Mouse (Mus musculus): ENCODE data around the gene Kat2a.
A peak's percentile ranks its signal among the peaks of the same experiment; 100 is the strongest.

The Kat2a gene

DNA sequence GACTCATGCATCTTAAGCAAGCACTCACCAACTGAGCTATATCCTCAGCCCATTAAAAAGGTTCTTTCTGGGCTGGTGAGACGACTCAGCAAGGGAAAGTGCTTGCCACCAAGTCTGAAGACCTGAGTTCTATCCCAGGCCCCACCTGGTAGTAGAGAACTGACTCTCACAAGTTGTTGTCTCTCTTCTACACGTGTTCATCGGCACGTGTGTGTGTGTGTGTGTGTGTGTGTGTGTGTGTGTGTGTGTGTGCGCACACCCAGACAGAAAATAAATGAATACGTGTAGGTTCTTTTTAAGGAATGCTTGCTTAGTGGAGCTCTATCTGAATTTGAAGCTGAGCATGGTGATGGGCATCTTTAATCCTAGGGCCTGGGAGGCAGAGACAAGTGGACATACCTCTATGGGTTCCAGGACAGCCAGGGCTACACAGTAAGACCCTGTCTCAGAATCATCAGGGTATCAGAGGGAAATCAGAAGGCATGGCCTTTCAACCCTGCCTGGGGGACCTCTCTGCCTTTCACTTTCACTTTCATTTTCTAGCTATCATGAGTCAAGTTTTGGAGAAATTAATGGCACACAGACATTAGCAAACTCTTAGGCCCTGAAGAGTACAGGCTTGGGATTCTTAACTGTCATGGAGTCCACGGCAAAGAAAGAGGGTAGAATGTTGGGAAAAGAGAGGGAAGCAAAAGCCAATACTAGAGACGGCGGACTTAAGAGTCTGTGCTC lies 23.0 kb upstream of the Kat2a start:
- DNase-seq: no peak

DNA sequence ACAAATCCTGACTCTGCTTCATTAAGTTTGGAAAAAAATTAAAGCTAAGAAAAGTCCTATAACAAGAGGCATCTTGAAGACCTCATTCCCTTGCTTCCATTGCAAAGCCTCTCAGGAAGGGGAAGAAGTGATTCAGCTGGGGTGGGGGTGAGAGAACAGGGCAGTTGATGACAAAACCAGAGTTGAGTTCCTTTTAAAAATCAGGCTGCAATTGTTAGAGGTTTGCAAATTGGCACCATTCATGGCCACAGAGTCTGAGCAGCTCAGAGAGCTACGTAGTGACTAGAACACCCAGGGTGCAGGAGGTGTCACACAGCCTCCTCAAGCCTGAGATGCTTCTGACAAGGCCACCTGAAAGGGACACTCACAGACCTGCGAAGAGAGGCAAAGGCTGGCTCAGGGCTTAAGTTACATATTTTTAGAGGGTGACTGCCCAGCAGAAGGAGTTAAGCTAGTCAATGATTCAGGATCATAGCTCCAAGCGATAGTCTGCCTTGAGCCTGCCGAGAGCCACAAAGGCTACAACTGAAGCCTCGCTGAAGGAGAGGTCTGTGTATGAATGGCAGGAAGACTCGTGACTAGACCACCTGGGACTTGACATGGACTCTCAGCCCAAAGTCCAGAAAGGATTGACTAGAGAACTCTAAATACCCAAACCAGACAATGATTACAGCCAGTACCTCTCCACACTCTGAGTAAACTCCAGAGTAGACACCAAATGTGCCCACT lies 18.4 kb upstream of the Kat2a start:
- no peak for DNase-seq

DNA sequence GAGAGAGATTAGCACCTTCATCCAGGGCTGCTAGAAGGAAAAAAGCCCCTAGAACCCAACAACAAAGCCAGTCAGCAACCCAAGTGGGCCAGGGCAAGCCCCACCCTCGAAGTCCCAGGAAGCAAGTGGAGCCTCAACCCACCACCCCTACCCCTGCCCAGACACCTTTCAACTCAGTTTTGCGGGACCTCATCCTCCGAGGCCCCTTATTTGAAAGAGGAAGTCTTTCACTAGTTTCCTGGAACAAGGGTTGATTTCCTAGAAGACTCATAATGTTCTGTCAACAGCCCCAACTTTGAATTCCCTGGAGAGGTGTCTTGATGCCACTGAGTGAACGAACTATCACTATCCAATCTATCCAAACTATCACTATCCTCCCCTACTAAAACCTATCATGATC lies 17.7 kb upstream of the Kat2a start:
- no peak for DNase-seq

DNA sequence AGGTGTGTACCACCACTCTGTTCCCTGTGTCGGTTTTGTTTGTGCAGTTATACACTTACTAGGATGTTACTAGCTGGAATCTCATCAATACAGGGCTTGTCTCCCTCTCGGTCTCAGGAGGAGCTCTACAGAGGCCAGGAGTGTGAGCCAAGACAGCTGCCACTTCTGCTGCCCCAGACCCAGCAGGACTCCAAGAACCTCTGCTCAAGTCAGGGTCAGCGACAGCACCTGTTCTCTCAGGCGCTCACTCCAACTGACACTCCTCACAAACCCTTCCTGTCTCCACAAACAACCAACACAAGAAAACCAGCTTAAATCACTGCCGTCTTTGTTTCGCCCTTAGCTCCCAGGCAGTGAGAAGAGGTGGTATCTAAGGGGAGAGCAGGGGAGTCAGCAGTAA lies 16.3 kb upstream of the Kat2a start:
- no peak for DNase-seq

DNA sequence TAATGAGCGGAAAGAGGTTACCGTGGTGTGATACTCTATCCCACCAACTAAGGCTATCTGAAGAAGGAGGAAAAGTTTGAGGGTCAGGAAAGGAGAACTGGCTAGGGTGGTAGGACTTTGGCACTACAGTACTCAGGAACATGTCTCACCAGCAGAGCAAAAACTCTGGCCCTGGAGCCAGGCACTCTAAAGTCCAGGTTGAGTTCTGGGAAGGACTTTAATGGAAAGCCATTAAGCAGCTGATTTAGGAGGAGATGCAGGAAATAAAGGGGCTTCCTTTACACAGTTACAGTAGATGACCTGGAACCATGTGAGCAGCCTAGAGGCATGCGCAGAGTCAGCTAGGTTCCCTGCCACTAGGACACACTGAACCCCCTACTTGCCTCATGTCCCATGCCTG lies 14.9 kb upstream of the Kat2a start:
- no peak for DNase-seq

DNA sequence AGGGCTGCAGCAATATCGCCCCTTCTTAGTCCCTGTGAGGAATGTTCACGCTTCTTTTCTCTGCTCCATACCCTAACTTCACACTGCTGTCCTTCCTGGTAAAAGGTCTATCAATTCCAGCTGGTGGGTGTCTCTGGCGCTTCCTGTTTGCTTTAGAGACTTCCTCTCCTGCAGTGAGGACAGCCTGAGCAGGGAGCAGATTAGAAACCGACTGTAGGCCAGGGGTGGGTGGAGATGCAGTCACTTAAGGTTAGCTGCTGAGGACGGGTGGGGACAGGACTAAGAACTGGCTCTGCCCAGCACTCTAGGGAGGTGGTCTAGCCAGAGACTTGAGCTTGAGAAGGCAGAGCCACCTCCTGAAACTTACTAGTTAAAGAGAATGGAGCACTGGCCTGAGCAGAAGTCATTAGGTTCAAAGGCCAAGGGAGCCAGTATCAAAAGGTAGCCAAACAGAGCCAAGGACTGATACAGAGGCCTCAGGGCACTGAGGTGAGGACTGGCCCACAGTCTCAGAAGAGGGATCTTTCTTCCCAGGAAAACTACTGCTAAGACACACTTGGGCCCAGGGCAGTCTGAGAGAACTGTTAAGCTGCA lies 12.8 kb upstream of the Kat2a start:
- DNase-seq: no peak

DNA sequence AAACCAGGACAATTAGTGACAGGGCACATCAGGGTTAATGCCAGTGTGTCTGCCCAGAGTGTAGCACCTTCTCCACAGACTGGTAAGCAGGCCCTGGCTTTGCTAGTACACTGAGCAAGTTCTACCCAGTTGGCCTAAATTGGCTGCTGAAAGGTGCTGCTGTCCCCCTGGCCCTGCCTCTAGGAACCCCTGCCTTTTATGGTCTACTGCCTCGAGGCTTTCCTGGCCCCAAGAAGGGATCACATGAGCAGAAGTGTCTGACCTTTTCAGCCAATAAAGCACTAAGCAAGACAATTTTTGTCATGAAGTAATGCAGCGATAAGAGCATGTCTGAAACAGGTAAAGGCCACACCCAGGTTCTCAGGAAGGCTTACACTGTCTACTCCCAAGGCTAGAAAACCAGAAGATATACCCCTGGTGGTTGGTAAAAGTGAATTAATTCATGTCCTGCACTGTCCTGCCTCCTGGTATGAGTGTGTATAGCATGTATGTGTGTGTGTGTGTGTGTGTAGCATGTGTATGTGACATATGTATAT lies 10.3 kb upstream of the Kat2a start:
- no peak for DNase-seq

DNA sequence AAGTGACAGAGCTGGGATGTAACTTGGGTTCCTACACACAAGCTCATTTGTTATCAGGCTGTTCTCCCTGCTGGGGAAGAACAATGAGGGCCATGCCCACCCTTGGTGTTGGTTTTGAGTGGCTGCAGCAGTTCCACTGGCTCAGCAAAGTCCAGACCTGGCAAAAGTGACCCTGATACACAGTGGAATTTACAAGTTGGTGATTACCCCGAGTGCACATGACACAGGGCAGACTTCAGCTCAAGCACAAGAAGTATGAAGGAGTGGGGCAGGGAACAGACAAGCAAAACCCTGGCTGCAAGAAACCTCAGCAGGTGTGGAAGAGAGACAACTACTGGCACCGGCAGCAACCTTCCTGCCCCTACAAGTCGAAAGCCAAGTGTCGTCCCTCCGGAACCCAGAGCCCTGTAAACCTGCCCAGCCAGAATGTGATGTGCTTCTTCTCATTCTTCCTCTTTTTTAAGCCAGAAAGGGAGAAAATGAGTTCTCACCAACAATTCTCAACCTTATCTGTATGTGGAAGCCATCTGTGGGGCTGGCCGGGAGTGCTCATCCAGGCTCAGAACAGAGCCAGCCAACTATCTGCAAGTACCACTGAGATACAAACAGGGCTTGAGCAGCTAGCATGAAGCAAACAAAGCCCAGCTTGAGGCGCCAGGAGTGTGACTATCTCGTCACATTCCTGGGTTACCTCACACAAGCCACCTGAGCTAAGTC lies 9.7 kb upstream of the Kat2a start:
- no peak for DNase-seq

DNA sequence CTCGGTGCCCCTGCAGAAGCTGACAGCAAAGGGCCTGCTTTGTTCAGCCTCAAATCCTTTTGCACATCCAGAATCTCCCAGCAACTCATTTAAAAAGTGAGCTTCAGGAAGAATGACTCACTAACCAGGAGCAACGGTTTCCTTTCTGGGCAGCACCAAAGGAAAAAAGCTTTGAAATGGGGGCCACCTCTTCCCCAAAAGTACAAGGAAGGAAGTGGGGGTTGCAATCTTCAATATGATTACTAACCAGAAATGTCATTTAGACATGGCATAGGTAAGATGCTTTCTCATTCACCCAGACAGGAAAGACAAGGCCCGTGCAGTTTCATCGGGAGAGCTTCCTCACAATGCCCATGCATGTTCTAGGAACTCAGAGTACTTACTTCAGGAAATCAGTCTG lies 9.0 kb upstream of the Kat2a start:
- no peak for DNase-seq

DNA sequence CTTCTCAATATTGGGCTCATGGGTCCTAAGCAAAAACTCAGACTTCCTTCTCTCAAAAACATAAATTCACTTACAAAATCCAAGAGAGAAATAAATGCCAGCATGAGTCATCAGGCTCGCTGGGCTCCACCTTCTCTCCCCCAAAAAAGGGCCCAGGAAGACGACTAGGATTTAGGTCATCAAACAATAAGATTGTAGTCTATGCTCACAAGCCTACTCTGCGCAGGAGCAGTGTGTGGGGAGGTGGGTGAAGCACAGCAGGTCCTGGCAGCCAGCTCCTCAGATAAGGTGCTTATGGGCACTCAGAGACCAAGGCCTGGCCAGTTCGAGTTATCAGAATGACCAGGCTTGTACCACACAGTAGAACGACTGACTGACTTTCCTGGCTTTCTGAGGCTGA lies 8.1 kb upstream of the Kat2a start:
- DNase-seq: no peak

DNA sequence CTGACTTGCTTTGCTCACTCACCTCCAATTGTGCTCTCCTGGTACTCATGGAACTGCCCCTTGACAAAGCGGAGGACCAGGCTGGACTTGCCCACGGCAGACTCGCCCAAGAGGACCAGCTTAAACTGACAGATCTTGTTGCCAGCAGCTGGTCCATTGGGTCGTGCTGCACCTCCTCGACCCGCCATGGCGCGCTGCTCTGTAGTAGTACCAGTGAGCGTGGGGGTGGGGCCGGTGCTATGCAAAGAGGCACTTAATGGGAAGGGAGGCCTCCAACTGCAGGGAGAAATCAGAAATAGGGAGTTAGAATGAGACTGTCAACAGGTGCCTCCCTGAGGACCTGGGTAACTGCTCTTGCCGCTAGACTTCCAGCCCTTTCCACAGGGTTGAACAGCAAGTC lies 7.6 kb upstream of the Kat2a start:
- no peak for DNase-seq

DNA sequence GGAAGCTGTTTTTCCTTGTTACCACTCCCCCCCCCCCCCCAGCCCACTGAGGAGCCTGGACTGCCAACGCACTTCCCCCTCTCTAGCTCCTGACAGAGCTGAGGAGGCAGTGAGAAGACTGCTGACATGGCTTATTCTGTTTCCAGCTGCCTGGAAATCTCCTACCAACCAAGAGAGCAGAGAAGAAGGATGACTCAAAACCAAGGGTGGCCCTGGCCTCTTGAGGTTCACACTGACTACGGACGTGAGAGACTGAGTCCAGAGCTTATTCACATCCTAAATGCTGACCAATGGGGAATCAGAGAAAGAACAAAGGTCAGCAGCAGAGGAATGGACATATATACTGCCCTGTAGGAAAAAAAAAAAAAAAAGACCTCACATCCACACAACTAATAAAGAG lies 7.0 kb upstream of the Kat2a start:
- DNase-seq: no peak

DNA sequence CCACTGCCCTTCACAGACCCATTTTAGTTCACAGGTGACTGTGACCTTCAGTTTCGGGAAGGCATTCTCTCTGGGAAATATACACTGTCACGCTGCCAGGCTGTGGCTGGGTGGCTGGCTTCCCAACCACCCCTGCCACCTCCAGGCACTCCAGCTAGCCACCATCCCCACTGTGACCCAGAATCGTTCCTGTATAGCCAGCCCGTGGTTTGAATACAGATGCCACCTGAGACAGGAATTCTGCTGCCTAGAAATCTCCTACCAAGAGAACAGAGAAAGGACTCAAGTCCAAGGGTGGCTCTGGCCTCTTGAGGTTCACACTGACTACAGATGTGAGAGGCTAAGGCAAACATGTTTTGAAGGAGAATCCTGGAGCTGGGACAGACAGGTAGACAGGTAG lies 6.6 kb upstream of the Kat2a start:
- DNase-seq: no peak

DNA sequence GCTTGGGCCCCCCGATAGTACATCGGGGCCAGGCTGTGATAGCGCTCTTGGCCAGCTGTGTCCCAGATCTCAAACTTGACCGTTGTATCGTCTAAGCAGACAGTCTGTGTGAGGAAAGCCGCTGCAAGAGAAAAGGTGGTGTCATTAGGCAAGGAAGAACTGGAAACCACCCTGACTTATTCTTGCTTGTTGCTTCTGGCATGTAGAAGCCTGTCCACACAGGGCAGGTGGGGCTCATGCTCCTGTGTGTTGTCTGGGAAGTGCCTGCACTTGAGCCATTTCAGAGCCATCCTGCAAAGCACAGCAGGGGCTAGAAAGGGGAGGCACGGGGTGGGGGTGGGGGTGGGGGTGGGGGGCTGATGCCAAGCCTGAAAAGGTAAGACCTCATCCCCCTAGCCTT lies 6.2 kb upstream of the Kat2a start:
- no peak for DNase-seq

DNA sequence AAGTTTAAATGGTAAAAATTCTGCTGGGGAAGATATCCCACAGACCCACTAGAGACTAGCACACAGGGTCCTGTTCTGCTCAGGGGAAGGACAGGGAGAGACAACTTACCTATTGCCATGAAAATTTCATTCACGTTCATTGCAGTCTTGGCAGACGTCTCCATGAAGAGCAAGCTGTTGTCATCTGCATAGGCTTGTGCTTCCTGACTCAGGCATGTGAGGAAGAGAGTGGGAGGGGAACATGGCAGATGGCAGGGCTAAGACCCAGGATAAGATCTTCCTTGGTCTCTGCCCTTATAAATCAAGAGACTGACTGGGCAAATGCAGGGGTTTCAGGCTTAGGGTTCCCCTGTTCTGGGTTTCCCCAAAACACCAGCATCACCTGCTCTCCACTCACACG lies 4.4 kb upstream of the Kat2a start:
- DNase-seq: no peak

DNA sequence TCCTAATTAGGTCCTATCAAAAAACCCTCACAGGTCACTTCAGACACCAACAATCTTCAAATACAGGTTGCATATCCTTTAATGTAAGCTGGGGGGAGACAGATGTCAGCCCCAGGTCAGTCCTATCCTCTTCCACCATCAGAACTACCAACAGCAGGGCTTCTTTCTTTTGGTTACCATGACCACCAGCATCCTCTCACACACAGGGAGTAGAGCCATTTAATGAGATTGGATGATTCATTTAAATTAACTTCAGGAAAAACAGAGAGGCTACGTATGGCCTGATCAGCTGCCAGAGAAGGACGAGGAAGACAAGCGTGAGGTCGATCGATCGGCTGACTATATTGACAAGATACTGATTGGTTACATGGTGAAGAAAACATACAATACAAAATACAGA lies 2.7 kb upstream of the Kat2a start:
- no peak for DNase-seq

DNA sequence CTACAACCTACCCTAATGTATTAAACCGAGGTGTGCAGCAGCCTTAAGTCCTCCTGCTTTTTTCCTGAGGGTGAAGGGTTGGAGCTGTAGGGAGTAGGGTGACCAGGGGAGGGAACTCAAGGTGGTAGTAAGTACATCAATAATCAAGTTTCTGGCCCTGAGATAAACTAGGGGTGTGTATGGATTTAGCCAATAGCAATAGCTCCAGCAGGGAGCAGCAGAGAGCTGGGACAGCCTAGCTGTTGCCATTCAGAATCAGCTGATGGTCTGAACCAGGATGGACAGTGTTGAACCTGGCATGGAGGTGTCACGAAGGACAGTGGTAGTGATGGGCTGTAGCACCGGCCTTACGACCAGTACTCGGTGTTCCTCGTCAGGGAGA lies 2.3 kb upstream of the Kat2a start:
- DNase-seq: peak; percentile 92

DNA sequence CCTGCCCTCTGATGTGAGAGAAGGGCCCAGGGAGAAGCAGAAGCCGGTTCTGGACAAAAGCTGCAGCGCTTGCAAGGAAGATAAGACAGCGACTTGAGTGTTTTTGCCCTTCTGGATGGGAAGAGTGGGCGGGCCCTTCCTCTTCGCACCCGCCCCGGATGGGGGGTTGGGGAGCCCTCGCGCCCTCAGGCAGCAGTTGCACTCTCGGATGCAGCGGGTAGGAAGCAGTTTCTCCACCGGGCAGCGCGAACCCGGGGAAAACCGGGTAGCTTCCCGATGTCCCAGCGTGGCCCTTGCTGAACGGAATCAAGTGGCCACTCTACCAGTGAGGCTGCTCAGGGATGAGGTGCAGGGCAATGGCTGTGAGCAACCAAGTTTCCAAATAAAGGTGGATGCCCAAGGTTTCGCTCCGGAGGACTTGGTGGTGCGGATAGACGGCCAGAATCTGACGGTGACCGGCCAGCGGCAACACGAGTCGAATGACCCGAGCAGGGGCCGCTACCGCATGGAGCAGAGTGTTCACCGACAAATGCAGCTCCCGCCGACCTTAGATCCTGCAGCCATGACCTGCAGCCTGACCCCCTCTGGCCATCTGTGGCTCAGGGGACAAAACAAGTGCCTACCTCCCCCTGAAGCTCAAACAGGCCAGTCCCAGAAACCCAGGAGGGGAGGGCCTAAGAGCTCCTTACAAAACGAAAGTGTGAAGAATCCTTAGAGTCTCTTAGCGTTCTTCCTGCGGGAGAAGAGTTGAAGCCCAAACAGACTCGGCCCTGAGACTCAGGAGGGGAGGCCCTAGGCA lies 1.7 kb upstream of the Kat2a start, which contains the start of gene Hspb9:
Hspb9 (plus strand) TSS at position 116 of the 799 bp plus-strand sequence.
- peak; percentile 53 for DNase-seq

DNA sequence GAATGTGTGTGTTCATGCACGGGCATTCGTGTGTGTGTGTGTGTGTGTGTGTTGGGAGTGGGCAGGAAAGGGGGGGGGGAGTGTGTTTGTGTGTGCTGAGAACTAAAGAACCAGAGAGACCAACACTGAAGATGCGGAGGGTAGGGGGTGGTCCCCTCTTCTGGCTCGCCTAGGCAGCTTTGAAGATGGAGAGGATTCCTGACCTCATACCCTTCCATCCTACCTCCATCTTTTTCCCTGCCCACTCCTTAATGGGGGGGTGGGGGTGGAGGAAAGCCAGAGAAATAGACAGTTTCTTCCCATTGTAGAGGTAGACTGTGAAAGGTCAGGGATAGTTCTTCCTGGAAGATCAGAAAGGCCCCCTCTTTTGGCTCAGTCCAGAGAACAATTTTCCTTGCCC lies 909 bp upstream of the Kat2a start:
- no peak for DNase-seq

DNA sequence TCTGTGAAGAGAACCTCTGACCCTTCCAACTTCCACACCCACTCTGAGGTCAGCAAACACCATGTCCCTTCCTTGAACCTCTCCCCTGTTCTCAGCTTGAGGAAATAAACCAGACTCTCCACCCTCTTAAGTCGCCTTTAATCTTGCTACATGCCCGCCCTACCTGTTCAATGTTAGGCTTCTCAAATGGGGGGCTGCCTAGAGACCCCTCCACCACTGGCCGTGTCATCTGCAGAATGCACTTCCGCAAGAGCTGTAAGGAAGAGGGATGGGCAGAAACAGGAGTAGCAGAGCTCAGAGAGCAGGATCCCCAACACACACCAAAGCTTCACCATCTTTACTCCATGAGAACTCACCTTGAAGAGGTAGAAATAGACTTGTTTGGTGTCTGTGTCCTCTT lies 1.3 kb downstream of the Kat2a start:
- DNase-seq: no peak

DNA sequence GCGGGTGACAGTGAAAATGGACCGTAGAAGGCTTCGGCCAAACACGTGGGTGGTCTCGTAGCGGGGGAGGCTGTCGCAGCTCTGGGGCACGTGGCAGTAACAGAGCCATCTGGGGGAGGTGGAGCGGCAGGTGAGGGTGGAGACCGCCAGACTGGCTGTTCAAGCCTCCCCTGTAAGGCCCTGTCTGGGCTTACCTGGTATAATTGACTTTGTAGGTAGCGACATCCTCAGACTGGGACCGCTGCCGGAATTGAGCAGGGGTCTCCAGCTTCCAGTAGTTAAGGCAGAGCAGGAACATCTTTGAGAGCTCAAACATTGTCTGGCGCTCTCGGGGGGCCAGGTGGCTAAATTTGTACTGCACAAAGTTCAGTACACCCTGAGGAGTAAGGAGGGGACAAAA lies 1.7 kb downstream of the Kat2a start:
- no peak for DNase-seq

DNA sequence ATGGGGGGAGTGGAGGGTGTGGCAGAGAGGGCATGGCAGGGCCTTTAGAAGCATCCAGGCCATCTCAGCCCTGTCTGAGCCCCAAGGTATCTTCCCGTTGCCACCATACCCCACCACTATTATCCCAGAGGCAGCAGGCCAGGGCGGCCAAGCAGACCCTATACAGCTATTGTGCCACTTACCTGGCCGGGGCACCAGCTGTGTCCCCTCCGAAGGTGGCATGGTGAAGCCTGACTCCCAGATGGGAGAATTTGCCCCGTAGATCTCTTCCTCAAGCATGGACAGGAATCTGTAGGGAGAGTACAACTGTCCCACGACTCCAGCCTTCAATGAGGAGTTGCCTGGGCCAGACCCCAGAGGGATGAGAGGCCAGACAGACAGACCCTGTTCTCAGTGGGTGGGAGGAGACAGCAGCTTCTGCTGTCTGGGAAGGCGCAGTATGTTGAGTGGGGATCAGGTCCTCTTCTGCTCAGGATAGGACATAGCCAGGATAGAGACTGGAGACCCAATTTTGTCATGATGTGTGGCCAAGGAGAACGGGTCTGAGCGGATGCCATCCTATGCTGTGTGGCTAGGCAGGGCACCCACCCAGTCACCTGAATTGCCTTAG lies 3.0 kb downstream of the Kat2a start:
- DNase-seq: no peak

Data from right cerebral cortex, postnatal 14 days (tissue).